9 mouse cellular contexts compared by ENCODE assay signal in the genomic region with DNA sequence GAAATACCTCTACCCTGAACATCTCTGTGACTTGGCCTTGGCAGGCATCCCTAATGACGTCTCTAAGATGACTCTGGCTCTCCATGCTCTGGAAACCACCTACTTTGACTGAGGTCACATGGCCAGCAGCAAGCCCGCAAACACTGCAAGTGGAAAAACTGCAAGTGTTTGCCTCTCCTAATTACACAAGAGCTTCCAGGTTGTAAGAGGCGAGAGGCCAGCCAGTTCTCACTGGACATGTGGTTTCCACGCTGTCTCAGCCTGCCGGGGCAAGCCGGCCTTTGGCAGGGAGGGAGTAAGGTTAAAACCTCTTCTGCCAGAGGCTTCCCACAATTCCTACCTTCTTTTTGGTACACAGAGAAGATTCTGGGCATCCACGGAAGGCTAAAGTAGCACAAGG.
A peak's percentile ranks its signal among the peaks of the same experiment; 100 is the strongest.
DNase-seq lines count a peak whose midpoint lies in the region; ATAC-seq and TF ChIP-seq lines count a peak whose summit lies in the region.
"Had no signal": no experiment of that assay in that cellular context is flagged by ENCODE, and none has a peak within 500 bp of the region (broad histone marks: within the 10 kb centered on the region; RNA-seq: fewer than 3 reads in every experiment).

No protein-coding gene starts in this region.

- no peak overlapping the region for H3K4me2 ChIP-seq in stomach, postnatal 0 days (replicated peaks; ENCODE audit: low read depth)
- H3K4me2 ChIP-seq in hindbrain, embryonic 13.5 days = no peak overlapping the region

- 63% methylated on average over 7 of the region's 7 CpGs for WGBS in limb, embryonic 10.5 days
- WGBS in stomach, postnatal 0 days = 25% methylated on average over 7 of the region's 7 CpGs
- WGBS in hindbrain, embryonic 13.5 days = 81% methylated on average over 7 of the region's 7 CpGs

- no peak for TF ChIP-seq CTCF in stomach, postnatal 0 days (IDR thresholded peaks at IDR 0.05; ENCODE audit: low read depth)
- no peak for TF ChIP-seq CTCF in layer of hippocampus, adult 2 months (conservative IDR thresholded peaks at IDR 0.05)

- no peaks in the 10 kb centered on the region for H3K9me3 ChIP-seq in limb, embryonic 10.5 days (replicated peaks)
- H3K9me3 ChIP-seq in stomach, postnatal 0 days (ENCODE audit: control insufficient read depth, low read length) = no peaks in the 10 kb centered on the region
- H3K9me3 ChIP-seq in hindbrain, embryonic 13.5 days = no peaks in the 10 kb centered on the region

- TF ChIP-seq EP300 in stomach, postnatal 0 days (optimal IDR thresholded peaks at IDR 0.05) = no peak

- H3K9ac ChIP-seq in stomach, postnatal 0 days (ENCODE audit: low read length) = no peak overlapping the region
- H3K9ac ChIP-seq in hindbrain, embryonic 13.5 days = no peak overlapping the region

- no peaks in the 10 kb centered on the region for H3K36me3 ChIP-seq in limb, embryonic 10.5 days
- no peaks in the 10 kb centered on the region for H3K36me3 ChIP-seq in stomach, postnatal 0 days (ENCODE audit: control insufficient read depth, insufficient read depth, low read length)
- H3K36me3 ChIP-seq in hindbrain, embryonic 13.5 days = no peaks in the 10 kb centered on the region

- H3K27me3 ChIP-seq in limb, embryonic 10.5 days (ENCODE audit: low read depth, poor library complexity, severe bottlenecking) = 0 out of 2 replicates have a peak, but pooled peaks cover under 1% of the 10 kb centered on the region
- H3K27me3 ChIP-seq in stomach, postnatal 0 days (ENCODE audit: control insufficient read depth, insufficient read depth, low read length) = no peaks in the 10 kb centered on the region
- H3K27me3 ChIP-seq in hindbrain, embryonic 13.5 days = no peaks in the 10 kb centered on the region

- peaks cover 22% of the 10 kb centered on the region for H3K4me1 ChIP-seq in limb, embryonic 10.5 days
- 0 out of 2 replicates have a peak, but pooled peaks cover 5% of the 10 kb centered on the region for H3K4me1 ChIP-seq in stomach, postnatal 0 days (replicated peaks; ENCODE audit: control insufficient read depth, insufficient read depth)
- H3K4me1 ChIP-seq in hindbrain, embryonic 13.5 days (replicated peaks) = no peaks in the 10 kb centered on the region

- no peak overlapping the region for H3K4me3 ChIP-seq in limb, embryonic 10.5 days
- H3K4me3 ChIP-seq in stomach, postnatal 0 days (ENCODE audit: low read depth, low read length) = no peak overlapping the region
- no peak overlapping the region for H3K4me3 ChIP-seq in layer of hippocampus, adult 2 months
- H3K4me3 ChIP-seq in hindbrain, embryonic 13.5 days = no peak overlapping the region

- peak; percentile 19 for DNase-seq in ovary, adult 18-20 months (ENCODE audit: low spot score)
- DNase-seq in ovary, postnatal 10 days (ENCODE audit: low spot score) = no peak
- DNase-seq in gastrocnemius, postnatal 10 days = peak; percentile 34
- no peak for DNase-seq in limb, embryonic 10.5 days (ENCODE audit: low spot score)
- peak; percentile 48 for DNase-seq in stomach, postnatal 0 days (ENCODE audit: low spot score)
- DNase-seq in layer of hippocampus, adult 2 months (ENCODE audit: low spot score in 2 of 2) = no peak
- no peak for DNase-seq in thymus, postnatal 4 days

- 0 out of 2 replicates have a peak overlapping the region, but pooled peaks have one; percentile 27 for H3K27ac ChIP-seq in limb, embryonic 10.5 days
- no peak overlapping the region; the same call in 1 of the 2 replicates for H3K27ac ChIP-seq in stomach, postnatal 0 days (replicated peaks)
- no peak overlapping the region for H3K27ac ChIP-seq in layer of hippocampus, adult 2 months
- H3K27ac ChIP-seq in hindbrain, embryonic 13.5 days = no peak overlapping the region
- H3K27ac ChIP-seq: macrophage had no signal

- ATAC-seq in stomach, postnatal 0 days (ENCODE audit: low FRiP score, low TSS enrichment) = peak; percentile 64; the same call in 1 of the 2 replicates
- no peak for ATAC-seq in hindbrain, embryonic 13.5 days (ENCODE audit: low FRiP score)

Comparison
In these comparisons a context has a peak if more than half of its experiments do, and no peak if none do; other contexts are left out.
1. DNase-seq: peak in ovary, adult 18-20 months (single experiment), gastrocnemius, postnatal 10 days (single experiment) and stomach, postnatal 0 days (single experiment); none in ovary, postnatal 10 days (single experiment), limb, embryonic 10.5 days (single experiment), layer of hippocampus, adult 2 months (0 of 2) and thymus, postnatal 4 days (single experiment).